Mouse (Mus musculus): ENCODE results near the gene Spi1.
"Not testable (repeated sequence)": the region's sequence is repeated elsewhere in the genome, so short reads cannot be mapped to it uniquely, and the experiment has no call there.

Gene Spi1

GRCm38 (mm10) chr2:91081775-91082695 lies at the start of gene Spi1:
Gene Spi1 (plus strand): TSS chr2:91082390.
- no peak for DNase-seq (ENCODE audit: low spot score)

GRCm38 (mm10) chr2:91033000-91033399 lies 49.2 kb upstream of the Spi1 start:
- DNase-seq (ENCODE audit: low spot score) = no peak

- DNase-seq (ENCODE audit: low spot score) = no peak
These were observed 46.8 kb upstream of the Spi1 start, which contains the start of gene Rapsn for GRCm38 (mm10) chr2:91035385-91035784. Gene Rapsn (plus strand): TSS chr2:91035620.

- DNase-seq (ENCODE audit: low spot score) = no peak
These were observed 40.4 kb upstream of the Spi1 start for GRCm38 (mm10) chr2:91041786-91042185.

- DNase-seq (ENCODE audit: low spot score) = no peak
These were observed 39.4 kb upstream of the Spi1 start for GRCm38 (mm10) chr2:91042651-91043398.

GRCm38 (mm10) chr2:91044727-91045126 lies 37.5 kb upstream of the Spi1 start:
- no peak for DNase-seq (ENCODE audit: low spot score)

GRCm38 (mm10) chr2:91045805-91046204 lies 36.4 kb upstream of the Spi1 start:
- not testable (repeated sequence) for DNase-seq (ENCODE audit: low spot score)

- no peak for DNase-seq (ENCODE audit: low spot score)
These were observed 34.8 kb upstream of the Spi1 start for GRCm38 (mm10) chr2:91047359-91047758.

- no peak for DNase-seq (ENCODE audit: low spot score)
These were observed 30.3 kb upstream of the Spi1 start for GRCm38 (mm10) chr2:91051917-91052316.

GRCm38 (mm10) chr2:91052752-91053151 lies 29.4 kb upstream of the Spi1 start:
- no peak for DNase-seq (ENCODE audit: low spot score)

- DNase-seq (ENCODE audit: low spot score) = no peak
These were observed 28.8 kb upstream of the Spi1 start for GRCm38 (mm10) chr2:91053181-91053933.

GRCm38 (mm10) chr2:91053934-91054382 lies 28.2 kb upstream of the Spi1 start, which contains the start of gene Psmc3:
Gene Psmc3 (plus strand): TSS chr2:91054009.
- DNase-seq (ENCODE audit: low spot score) = peak; percentile 98

- no peak for DNase-seq (ENCODE audit: low spot score)
These were observed 23.8 kb upstream of the Spi1 start for GRCm38 (mm10) chr2:91058435-91058834.

- DNase-seq (ENCODE audit: low spot score) = no peak
These were observed 22.8 kb upstream of the Spi1 start for GRCm38 (mm10) chr2:91059376-91059775.

GRCm38 (mm10) chr2:91060544-91061355 lies 21.4 kb upstream of the Spi1 start:
- DNase-seq (ENCODE audit: low spot score) = no peak

- peak; percentile 69 for DNase-seq (ENCODE audit: low spot score)
These were observed 20.2 kb upstream of the Spi1 start for GRCm38 (mm10) chr2:91061849-91062481.

GRCm38 (mm10) chr2:91062779-91063606 lies 19.2 kb upstream of the Spi1 start:
- no peak for DNase-seq (ENCODE audit: low spot score)

- no peak for DNase-seq (ENCODE audit: low spot score)
These were observed 18.0 kb upstream of the Spi1 start for GRCm38 (mm10) chr2:91064211-91064610.

- DNase-seq (ENCODE audit: low spot score) = no peak
These were observed 16.6 kb upstream of the Spi1 start for GRCm38 (mm10) chr2:91065544-91065943.

GRCm38 (mm10) chr2:91066455-91066854 lies 15.7 kb upstream of the Spi1 start:
- DNase-seq (ENCODE audit: low spot score) = no peak
